Mouse (Mus musculus) regulatory T cell (primary cell): ENCODE measurements around the gene Iqce.

ENCODE experiments used
- in situ Hi-C: fragments of 300-600 bp; cut with MboI, MseI; formaldehyde crosslinking; loops from one replicate; pipeline ENCODE4 v1.15.1; 2025; ENCODE audit warnings: high pct_unique_total_duplicates

Gene Iqce

DNA sequence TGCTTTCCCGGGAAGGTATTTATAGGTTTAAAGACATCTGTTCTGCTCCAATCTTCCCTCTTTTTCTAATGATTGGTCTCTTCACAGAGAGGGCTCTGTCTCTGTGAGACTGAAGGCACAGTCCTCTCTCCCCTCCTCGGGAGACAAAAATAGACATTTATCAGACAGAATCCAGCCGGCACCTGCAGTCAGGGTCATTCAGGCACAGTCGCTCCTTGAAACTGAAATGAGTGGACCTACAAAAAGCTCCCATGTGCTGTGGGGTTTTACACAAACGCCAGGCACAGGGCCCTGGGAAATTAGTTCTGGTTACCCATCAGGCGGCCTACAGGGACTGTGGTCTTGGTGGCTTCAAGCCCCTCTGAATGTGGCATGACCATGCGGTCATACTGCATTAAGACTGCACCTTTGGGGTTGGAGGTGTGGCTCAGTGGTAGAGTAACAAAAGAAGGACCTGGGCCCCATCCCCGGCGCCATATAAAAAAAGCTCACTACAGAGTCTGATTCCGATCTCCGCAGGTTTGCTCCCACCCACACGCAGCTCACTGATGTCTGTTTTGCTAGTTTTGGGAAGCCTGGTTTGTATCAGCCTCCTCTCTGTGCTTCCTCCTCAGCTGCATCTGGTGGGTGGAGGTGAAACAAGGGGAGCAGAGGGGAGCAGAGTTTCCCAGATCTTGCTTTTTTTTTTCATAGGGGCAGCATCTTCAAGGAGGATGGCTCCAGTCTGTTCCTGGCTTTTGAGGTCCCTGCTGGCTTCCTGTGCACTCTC, 40.1 kb downstream of the Iqce start:
- in situ Hi-C loops = no loop called here

GRCm38 (mm10) chr5:140661427-140661826, 40.8 kb downstream of the Iqce start:
- in situ Hi-C loops = no loop called here

DNA sequence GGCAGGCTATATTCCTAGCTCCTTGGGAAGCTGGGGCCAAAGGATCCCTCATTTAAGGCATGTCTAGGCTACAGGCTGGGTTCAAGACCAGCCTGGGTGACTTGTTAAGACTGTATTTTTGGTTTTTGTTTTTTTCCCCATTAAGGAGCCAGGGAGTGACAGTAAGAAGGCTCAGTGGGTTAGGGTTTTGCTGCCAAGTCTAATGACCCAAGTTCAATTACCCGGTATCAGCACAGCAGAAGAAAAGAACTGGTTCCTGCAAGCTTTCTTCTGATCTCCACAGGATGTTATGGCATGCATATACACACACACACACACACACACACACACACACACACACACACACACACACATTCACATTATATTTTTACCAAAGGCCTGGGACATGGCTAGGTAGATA, 41.8 kb downstream of the Iqce start:
- in situ Hi-C loops = no loop called here

- in situ Hi-C loops = no loop called here
Observed at GRCm38 (mm10) chr5:140659607-140660272, 42.4 kb downstream of the Iqce start.

GRCm38 (mm10) chr5:140654096-140654845, 47.9 kb downstream of the Iqce start:
- in situ Hi-C loops = no loop called here

GRCm38 (mm10) chr5:140652587-140652986, 49.6 kb downstream of the Iqce start:
- in situ Hi-C loops = no loop called here

DNA sequence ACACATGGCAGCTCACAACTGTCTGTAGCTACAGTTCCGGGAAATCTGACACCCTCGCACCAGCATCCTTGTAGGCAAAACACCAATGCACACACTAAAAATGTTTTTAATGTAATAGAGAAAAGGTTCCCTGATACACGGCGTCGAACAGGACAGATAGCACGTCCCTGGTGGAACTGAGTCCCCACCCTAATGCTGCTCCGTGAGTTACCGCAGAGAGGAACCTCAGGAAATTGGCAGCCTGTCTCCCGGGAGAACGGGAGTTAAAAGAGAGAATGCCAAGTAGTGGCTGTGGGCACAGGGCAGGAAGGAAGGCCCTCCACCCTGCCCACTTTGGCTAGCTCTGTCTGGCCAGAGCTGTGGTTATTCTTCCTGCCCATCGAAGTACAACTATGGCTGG, 50.9 kb downstream of the Iqce start:
- in situ Hi-C loops = no loop called here

GRCm38 (mm10) chr5:140649881-140650414, 52.2 kb downstream of the Iqce start:
- in situ Hi-C loops = loop anchor here (5.0 kb wide), 1 partner anchor 1263 kb away; no protein-coding TSS in a partner anchor

- in situ Hi-C loops = loop anchor here (5.0 kb wide), 1 partner anchor 1262 kb away; no protein-coding TSS in a partner anchor
Observed at GRCm38 (mm10) chr5:140649101-140649667, 53.0 kb downstream of the Iqce start.

DNA sequence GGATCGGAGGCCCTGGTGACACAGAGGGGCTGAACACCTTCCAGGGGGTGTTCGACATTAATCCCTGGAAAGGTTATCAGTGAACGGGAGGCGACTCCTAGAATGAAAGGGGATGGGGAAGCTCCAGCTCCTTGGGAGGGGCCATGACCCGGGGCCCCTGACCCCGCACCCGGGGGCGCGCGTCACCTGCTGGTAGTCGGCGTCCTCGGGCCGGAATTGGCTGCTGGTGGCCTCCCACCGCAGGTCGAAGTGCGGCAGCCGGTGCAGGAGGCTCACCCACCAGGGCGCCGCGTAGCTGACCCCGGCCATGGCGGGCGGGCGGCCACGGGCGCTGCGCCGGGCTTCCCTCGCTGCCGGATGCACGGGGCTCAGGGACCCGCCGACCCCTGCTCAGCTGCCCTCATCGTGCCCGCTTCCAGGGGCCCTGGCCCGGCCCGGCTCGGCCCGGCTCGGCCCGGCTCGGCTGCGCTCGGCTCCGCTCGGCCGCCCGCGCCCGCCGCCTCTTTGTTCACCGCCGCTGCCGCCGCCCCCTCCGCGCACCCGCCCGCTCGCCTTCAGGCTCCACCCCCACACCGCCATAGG, 53.6 kb downstream of the Iqce start, which contains the start of gene Ttyh3:
Gene Ttyh3, minus strand, starts transcription at position 513 of the 582 bp plus-strand sequence.
- in situ Hi-C loops = loop anchor here (5.0 kb wide), 1 partner anchor 1261 kb away; no protein-coding TSS in a partner anchor

DNA sequence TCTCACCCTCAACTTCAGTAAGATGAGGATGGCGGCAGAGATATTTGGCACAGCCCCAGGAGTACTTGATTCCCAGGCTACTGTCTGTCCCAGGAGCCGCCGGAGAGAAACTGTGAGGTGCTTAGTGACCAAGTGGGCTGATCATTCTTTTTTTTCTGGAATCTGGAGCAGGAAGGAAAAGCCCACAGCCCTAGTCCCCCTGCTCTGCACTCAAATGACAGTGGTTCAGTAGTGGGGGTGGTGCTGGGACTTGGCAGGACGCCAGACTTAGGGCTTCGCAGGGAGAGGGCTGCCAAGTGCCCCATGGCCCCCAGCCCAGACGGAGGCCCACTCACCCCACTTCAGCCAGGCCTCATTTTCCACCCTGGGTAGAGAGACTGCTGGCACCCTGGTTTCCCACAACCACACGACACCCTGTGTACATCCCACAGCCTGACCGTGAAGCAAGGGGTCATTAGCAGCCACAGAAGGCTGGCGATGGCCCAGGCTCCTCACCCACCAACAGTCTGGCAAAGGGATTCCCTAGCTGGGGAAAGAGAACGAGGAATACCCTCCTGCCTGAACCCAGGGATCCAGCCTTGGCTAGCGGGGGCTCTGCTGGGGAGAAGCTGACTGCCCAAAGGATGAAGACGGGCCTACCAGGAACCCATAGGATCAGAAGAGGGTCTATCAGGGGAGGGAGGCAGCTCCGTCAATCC, 54.2 kb downstream of the Iqce start:
- in situ Hi-C loops = loop anchor here (5.0 kb wide), 1 partner anchor 1261 kb away; no protein-coding TSS in a partner anchor

DNA sequence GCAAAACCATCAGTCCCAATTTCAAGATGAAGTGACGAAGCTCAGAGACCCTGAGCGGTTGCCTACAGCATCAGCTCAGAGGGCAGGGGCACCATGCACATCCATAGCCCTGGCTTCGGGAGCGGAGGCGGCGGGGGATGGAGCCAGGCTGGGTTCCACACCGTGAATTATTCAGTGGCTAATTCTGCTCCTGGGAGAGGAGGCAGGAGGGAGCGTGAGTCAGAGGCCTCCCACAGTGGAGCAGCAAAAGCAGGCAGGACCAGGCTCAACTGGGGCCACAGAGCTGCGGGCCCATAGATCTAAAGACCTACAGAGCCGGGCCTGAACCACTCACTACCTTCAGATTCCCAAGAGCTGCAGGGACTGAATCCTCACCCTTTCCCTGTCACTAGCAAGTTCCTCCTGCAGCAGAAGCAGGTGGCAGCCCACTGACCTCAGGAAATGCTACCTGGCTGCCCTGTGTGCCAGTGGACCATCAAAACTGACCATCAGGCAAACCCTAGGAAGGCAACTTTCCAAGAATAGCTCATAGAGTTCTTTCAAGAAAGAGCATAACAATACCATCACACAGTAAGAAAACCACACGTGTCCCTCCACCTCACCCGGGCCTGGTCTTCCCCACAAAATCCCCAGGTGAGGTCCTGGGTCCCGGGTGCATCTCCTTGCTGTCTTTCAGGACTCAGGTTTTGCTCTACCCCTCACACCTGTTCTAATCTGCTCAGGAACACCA, 55.0 kb downstream of the Iqce start:
- in situ Hi-C loops = loop anchor here (5.0 kb wide), 1 partner anchor 1260 kb away; no protein-coding TSS in a partner anchor

DNA sequence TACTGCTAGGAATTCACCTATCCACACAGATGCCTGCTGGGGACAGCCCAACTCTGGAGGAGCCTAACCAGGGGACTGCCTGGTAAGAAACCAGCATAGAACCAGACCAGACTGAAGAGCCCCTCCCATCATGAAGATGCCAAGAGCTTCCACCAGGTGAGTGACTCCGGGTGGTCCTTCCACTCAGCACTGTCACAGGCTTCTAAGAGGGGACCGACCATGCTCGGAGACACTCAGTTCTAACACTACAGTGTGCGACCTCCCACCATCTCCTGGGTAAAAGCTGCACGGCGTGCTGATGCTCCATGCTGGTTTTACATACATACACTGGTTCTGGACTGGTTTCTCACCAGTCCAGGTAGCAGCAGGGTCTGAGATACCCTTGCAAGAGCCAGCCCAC, 56.0 kb downstream of the Iqce start:
- in situ Hi-C loops = loop anchor here (5.0 kb wide), 1 partner anchor 1259 kb away; no protein-coding TSS in a partner anchor

DNA sequence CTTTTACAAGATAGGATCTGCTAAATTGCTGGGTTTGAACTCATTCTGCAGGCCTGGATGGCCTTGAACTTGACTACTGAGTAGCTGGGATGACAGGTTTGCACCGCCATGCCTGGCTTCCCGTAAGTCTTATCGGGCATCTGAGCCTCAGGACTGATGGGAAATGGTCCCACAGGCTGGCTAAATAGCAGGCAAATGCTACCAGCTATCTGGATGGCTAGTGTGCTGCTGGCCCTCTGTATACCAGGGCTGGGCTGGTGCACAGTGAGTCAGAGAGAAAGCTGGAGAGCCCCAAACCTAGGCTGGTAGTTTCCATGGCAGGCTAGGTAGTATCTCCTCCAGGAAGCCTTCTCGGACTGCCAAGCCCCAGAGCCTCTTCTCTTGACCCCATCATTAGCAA, 56.7 kb downstream of the Iqce start:
- in situ Hi-C loops = loop anchor here (5.0 kb wide), 1 partner anchor 1258 kb away; no protein-coding TSS in a partner anchor

DNA sequence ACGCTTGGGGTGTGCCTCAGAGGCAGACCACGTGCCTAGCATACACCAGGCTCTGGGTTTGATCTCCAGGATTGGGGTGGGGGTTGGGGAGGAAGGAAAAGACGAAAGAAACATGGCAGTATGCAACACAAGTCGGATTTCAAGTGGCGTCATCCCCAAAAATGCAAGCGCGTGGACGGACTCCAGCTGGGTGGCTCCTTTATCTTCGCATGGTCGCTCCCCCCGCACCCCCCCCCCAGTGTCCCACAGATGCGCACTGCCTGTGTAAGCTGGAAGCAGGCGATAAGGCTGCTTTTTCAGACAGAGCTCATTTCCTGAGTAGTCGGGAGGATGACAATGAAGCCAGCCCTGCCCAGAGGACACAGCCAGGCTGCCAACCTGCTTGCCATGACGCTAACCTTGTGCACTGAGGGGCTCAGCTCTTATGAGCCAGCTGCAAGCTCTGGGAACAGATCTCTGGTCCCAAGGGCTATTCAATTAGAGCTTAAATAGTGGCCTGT, 57.4 kb downstream of the Iqce start:
- in situ Hi-C loops = loop anchor here (5.0 kb wide), 1 partner anchor 1257 kb away; no protein-coding TSS in a partner anchor

GRCm38 (mm10) chr5:140644263-140644662, 57.9 kb downstream of the Iqce start:
- in situ Hi-C loops = no loop called here

- in situ Hi-C loops = no loop called here
Observed at GRCm38 (mm10) chr5:140642076-140642475, 60.1 kb downstream of the Iqce start.

GRCm38 (mm10) chr5:140641254-140641928, 60.8 kb downstream of the Iqce start:
- in situ Hi-C loops = no loop called here

GRCm38 (mm10) chr5:140640812-140641211, 61.4 kb downstream of the Iqce start:
- in situ Hi-C loops = no loop called here
